ENCODE assay signal across 25 mouse cellular contexts in the genomic region with DNA sequence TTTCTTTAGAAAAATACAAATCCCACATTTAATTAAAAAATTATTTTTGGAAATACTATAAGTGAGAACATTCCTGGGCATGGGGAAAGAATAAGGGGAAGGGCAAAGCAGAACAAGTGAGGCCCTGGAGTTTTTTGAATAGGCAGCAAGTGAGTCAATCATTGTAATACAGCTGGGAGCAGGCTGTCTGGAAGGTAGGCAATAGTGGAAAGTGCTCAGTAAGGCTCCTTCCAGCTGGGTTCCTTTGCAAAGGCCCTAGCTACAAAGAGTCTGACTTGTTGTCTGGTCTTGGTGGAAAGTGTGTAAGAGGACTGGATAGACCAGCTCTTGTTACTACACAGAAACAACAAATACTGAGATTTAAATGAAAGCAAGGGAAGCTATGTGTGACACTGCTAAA.
DNase-seq lines count a peak whose midpoint lies in the region; ATAC-seq and TF ChIP-seq lines count a peak whose summit lies in the region.
"Had no signal": no experiment of that assay in that cellular context is flagged by ENCODE, and none has a peak within 500 bp of the region (broad histone marks: within the 10 kb centered on the region; RNA-seq: fewer than 3 reads in every experiment).

No protein-coding gene starts in this region.

- no peak overlapping the region for H3K9ac ChIP-seq in intestine, embryonic 15.5 days
- no peak overlapping the region for H3K9ac ChIP-seq in intestine, postnatal 0 days (ENCODE audit: low read depth, low read length)
- H3K9ac ChIP-seq in stomach, embryonic 14.5 days (replicated peaks; ENCODE audit: low read depth, low read length) = no peak overlapping the region
- H3K9ac ChIP-seq in stomach, postnatal 0 days (ENCODE audit: low read length) = no peak overlapping the region
- no peak overlapping the region for H3K9ac ChIP-seq in embryonic facial prominence, embryonic 13.5 days
- no peak overlapping the region for H3K9ac ChIP-seq in stomach, embryonic 16.5 days (ENCODE audit: low read length)
- H3K9ac ChIP-seq: hindbrain, embryonic 13.5 days; kidney, embryonic 15.5 days; limb, embryonic 12.5 days; liver, embryonic 14.5 days; midbrain, embryonic 15.5 days; neural tube, embryonic 12.5 days had no signal

- ATAC-seq in intestine, embryonic 15.5 days = no peak
- no peak for ATAC-seq in intestine, postnatal 0 days
- no peak for ATAC-seq in stomach, embryonic 14.5 days (ENCODE audit: insufficient number of reproducible peaks, insufficient read depth, low FRiP score, low read depth)
- ATAC-seq in stomach, postnatal 0 days (ENCODE audit: low FRiP score, low TSS enrichment) = no peak
- ATAC-seq in embryonic facial prominence, embryonic 13.5 days (ENCODE audit: insufficient number of reproducible peaks, insufficient read depth, low FRiP score, low TSS enrichment, low read depth) = no peak
- no peak; the same call in 1 of the 2 replicates for ATAC-seq in stomach, embryonic 16.5 days (ENCODE audit: insufficient read depth, low FRiP score)
- ATAC-seq: forebrain, embryonic 16.5 days; midbrain, embryonic 15.5 days had no signal

- no peak for DNase-seq in stomach, postnatal 0 days (ENCODE audit: low spot score)
- no peak for DNase-seq in cerebellum, adult 9-10 months
- no peak for DNase-seq in kidney, adult 11 months
- DNase-seq: adrenal gland, postnatal 25 days; cerebellum, adult 9-11 months; gastrocnemius, postnatal 10 days; heart, adult 11 months; heart, postnatal 36 days; kidney, postnatal 36 days; layer of hippocampus, postnatal 36 days; lung, postnatal 4 days; right cerebral cortex, postnatal 14 days had no signal

- TF ChIP-seq EP300 in stomach, postnatal 0 days (optimal IDR thresholded peaks at IDR 0.05) = no peak

- H3K4me2 ChIP-seq in intestine, embryonic 15.5 days (replicated peaks) = no peak overlapping the region
- no peak overlapping the region for H3K4me2 ChIP-seq in intestine, postnatal 0 days (replicated peaks; ENCODE audit: low read depth)
- H3K4me2 ChIP-seq in stomach, embryonic 14.5 days (replicated peaks; ENCODE audit: low read depth, low read length) = no peak overlapping the region
- no peak overlapping the region for H3K4me2 ChIP-seq in stomach, postnatal 0 days (replicated peaks; ENCODE audit: low read depth)
- no peak overlapping the region for H3K4me2 ChIP-seq in embryonic facial prominence, embryonic 13.5 days
- H3K4me2 ChIP-seq in stomach, embryonic 16.5 days (ENCODE audit: low read depth, low read length) = no peak overlapping the region
- H3K4me2 ChIP-seq: hindbrain, embryonic 13.5 days; kidney, embryonic 15.5 days; limb, embryonic 12.5 days; midbrain, embryonic 15.5 days; neural tube, embryonic 12.5 days had no signal

- H3K27me3 ChIP-seq in intestine, embryonic 15.5 days (replicated peaks) = no peaks in the 10 kb centered on the region
- no peaks in the 10 kb centered on the region for H3K27me3 ChIP-seq in intestine, postnatal 0 days (replicated peaks; ENCODE audit: control insufficient read depth, insufficient read depth, low read length)
- no peaks in the 10 kb centered on the region for H3K27me3 ChIP-seq in stomach, embryonic 14.5 days (ENCODE audit: control insufficient read depth, insufficient read depth, low read length)
- H3K27me3 ChIP-seq in stomach, postnatal 0 days (ENCODE audit: control insufficient read depth, insufficient read depth, low read length) = no peaks in the 10 kb centered on the region
- H3K27me3 ChIP-seq in embryonic facial prominence, embryonic 13.5 days = no peaks in the 10 kb centered on the region
- no peaks in the 10 kb centered on the region for H3K27me3 ChIP-seq in stomach, embryonic 16.5 days (ENCODE audit: control insufficient read depth, insufficient read depth, low read length)
- H3K27me3 ChIP-seq: hindbrain, embryonic 13.5 days; kidney, embryonic 15.5 days; limb, embryonic 12.5 days; midbrain, embryonic 15.5 days; neural tube, embryonic 12.5 days had no signal

- no peaks in the 10 kb centered on the region for H3K36me3 ChIP-seq in intestine, embryonic 15.5 days
- no peaks in the 10 kb centered on the region for H3K36me3 ChIP-seq in intestine, postnatal 0 days (ENCODE audit: control insufficient read depth, insufficient read depth)
- no peaks in the 10 kb centered on the region for H3K36me3 ChIP-seq in stomach, embryonic 14.5 days (ENCODE audit: control insufficient read depth, insufficient read depth, low read length)
- no peaks in the 10 kb centered on the region for H3K36me3 ChIP-seq in stomach, postnatal 0 days (ENCODE audit: control insufficient read depth, insufficient read depth, low read length)
- no peaks in the 10 kb centered on the region for H3K36me3 ChIP-seq in embryonic facial prominence, embryonic 13.5 days
- H3K36me3 ChIP-seq in stomach, embryonic 16.5 days (ENCODE audit: control insufficient read depth, insufficient read depth, low read length) = no peaks in the 10 kb centered on the region
- H3K36me3 ChIP-seq: forebrain, embryonic 10.5 days; hindbrain, embryonic 13.5 days; kidney, embryonic 15.5 days; limb, embryonic 12.5 days; midbrain, embryonic 15.5 days; neural tube, embryonic 12.5 days had no signal

- no peak for TF ChIP-seq CTCF in intestine, postnatal 0 days (IDR thresholded peaks at IDR 0.05; ENCODE audit: low read depth)
- no peak for TF ChIP-seq CTCF in stomach, postnatal 0 days (IDR thresholded peaks at IDR 0.05; ENCODE audit: low read depth)

- no peaks in the 10 kb centered on the region for H3K9me3 ChIP-seq in intestine, embryonic 15.5 days
- H3K9me3 ChIP-seq in intestine, postnatal 0 days (ENCODE audit: control insufficient read depth) = no peaks in the 10 kb centered on the region
- no peaks in the 10 kb centered on the region for H3K9me3 ChIP-seq in stomach, embryonic 14.5 days (ENCODE audit: control insufficient read depth, low read depth, low read length)
- no peaks in the 10 kb centered on the region for H3K9me3 ChIP-seq in stomach, postnatal 0 days (ENCODE audit: control insufficient read depth, low read length)
- H3K9me3 ChIP-seq in embryonic facial prominence, embryonic 13.5 days = no peaks in the 10 kb centered on the region
- no peaks in the 10 kb centered on the region for H3K9me3 ChIP-seq in stomach, embryonic 16.5 days (replicated peaks; ENCODE audit: control insufficient read depth, low read length)
- H3K9me3 ChIP-seq: forebrain, embryonic 10.5 days; hindbrain, embryonic 13.5 days; kidney, embryonic 15.5 days; limb, embryonic 12.5 days; midbrain, embryonic 15.5 days; neural tube, embryonic 12.5 days had no signal

- H3K4me1 ChIP-seq in intestine, embryonic 15.5 days (replicated peaks) = 0 out of 2 replicates have a peak, but pooled peaks cover 2% of the 10 kb centered on the region
- no peaks in the 10 kb centered on the region for H3K4me1 ChIP-seq in intestine, postnatal 0 days (replicated peaks; ENCODE audit: control insufficient read depth, insufficient read depth, low read length)
- peaks cover 18% of the 10 kb centered on the region; the same call in 1 of the 2 replicates for H3K4me1 ChIP-seq in stomach, embryonic 14.5 days (ENCODE audit: control insufficient read depth, insufficient read depth, low read length)
- no peaks in the 10 kb centered on the region for H3K4me1 ChIP-seq in stomach, postnatal 0 days (replicated peaks; ENCODE audit: control insufficient read depth, insufficient read depth)
- peaks cover 22% of the 10 kb centered on the region for H3K4me1 ChIP-seq in embryonic facial prominence, embryonic 13.5 days
- peaks cover 10% of the 10 kb centered on the region for H3K4me1 ChIP-seq in stomach, embryonic 16.5 days (ENCODE audit: control insufficient read depth, insufficient read depth, low read length)
- H3K4me1 ChIP-seq: forebrain, embryonic 10.5 days; hindbrain, embryonic 13.5 days; limb, embryonic 12.5 days; midbrain, embryonic 15.5 days; neural tube, embryonic 12.5 days had no signal

- no peak overlapping the region for H3K4me3 ChIP-seq in intestine, embryonic 15.5 days (replicated peaks)
- H3K4me3 ChIP-seq in intestine, postnatal 0 days (ENCODE audit: low read depth, low read length) = no peak overlapping the region
- H3K4me3 ChIP-seq in stomach, embryonic 14.5 days (ENCODE audit: low read depth, low read length) = no peak overlapping the region
- no peak overlapping the region for H3K4me3 ChIP-seq in stomach, postnatal 0 days (ENCODE audit: low read depth, low read length)
- no peak overlapping the region for H3K4me3 ChIP-seq in embryonic facial prominence, embryonic 13.5 days
- no peak overlapping the region for H3K4me3 ChIP-seq in stomach, embryonic 16.5 days (replicated peaks; ENCODE audit: low read length)
- H3K4me3 ChIP-seq: forebrain, embryonic 10.5 days; hindbrain, embryonic 13.5 days; kidney, embryonic 15.5 days; limb, embryonic 12.5 days; midbrain, embryonic 15.5 days; neural tube, embryonic 12.5 days had no signal

- peak overlapping the region; percentile 20; the same call in 1 of the 2 replicates for H3K27ac ChIP-seq in intestine, embryonic 15.5 days
- no peak overlapping the region for H3K27ac ChIP-seq in intestine, postnatal 0 days (ENCODE audit: low read depth, low read length)
- H3K27ac ChIP-seq in stomach, embryonic 14.5 days (ENCODE audit: low read length) = peak overlapping the region; percentile 29; the same call in 1 of the 2 replicates
- H3K27ac ChIP-seq in stomach, postnatal 0 days (replicated peaks) = no peak overlapping the region
- peak overlapping the region; percentile 66 for H3K27ac ChIP-seq in embryonic facial prominence, embryonic 13.5 days
- peak overlapping the region; percentile 66 for H3K27ac ChIP-seq in stomach, embryonic 16.5 days (ENCODE audit: low read length)
- H3K27ac ChIP-seq: forebrain, embryonic 10.5 days; hindbrain, embryonic 13.5 days; kidney, embryonic 15.5 days; limb, embryonic 12.5 days; liver, embryonic 14.5 days; midbrain, embryonic 15.5 days; neural tube, embryonic 12.5 days had no signal

Comparison
In these comparisons a context has a peak if more than half of its experiments do, and no peak if none do; other contexts are left out.
1. H3K27ac ChIP-seq: peak in intestine, embryonic 15.5 days (single experiment), stomach, embryonic 14.5 days (single experiment), embryonic facial prominence, embryonic 13.5 days (single experiment) and stomach, embryonic 16.5 days (single experiment); none in intestine, postnatal 0 days (single experiment) and stomach, postnatal 0 days (single experiment).